Mouse (Mus musculus): Measurements from ENCODE around the gene Bin2. TPM values are rescaled to one million over a fixed set of nuclear protein-coding genes. Genes with fewer than 3 reads are reported as not detected.
A peak's percentile ranks its signal among the peaks of the same experiment; 100 is the strongest.
"Not testable (repeated sequence)": the region's sequence is repeated elsewhere in the genome, so short reads cannot be mapped to it uniquely, and the experiment has no call there.

Bin2 gene
- polyA plus RNA-seq, 1 experiment from 2014 or later = 3.5 TPM

DNA sequence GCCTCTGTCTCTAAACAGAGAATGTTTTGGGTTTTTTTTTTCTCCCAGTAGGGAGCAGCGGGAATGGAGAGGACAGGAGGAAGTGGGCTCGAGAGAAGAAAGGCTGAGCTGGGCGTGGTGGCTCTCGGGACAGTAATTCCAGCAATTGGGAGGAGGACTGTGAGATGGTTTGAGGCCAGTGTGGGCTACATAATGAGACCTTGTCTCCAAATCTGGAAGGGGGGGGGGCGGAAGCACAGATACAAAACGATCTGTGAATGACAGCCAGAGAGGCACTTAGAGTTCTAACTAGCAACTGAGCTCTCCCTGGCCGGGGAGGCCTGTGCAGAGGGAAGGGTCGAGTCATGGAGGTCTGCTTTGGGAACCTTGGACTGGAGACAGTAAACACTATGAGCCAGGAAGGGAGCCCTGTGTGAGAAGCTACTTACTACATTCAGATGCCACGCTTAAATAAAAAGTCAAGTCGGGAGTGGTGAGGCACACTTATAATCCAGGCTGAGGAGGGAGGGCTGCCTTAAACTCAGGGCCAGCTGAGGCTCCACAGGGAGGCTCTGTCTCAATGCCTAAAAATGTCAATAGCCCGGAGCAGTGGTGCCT, 41.5 kb downstream of the Bin2 start:
- Histone ChIP-seq H3K4me1 (0 out of 2 replicates have a peak, but pooled peaks cover 4% of the 10 kb centered on the region), H3K9me3 (no peaks in the 10 kb centered on the region), H3K27me3 (replicated peaks) (no peaks in the 10 kb centered on the region; the same call in 1 of the 2 replicates), H3K27ac (no peak overlapping the region), H3K4me2 (replicated peaks) (0 out of 2 replicates have a peak overlapping the region, but pooled peaks have one; percentile 12), H3K36me3 (no peaks in the 10 kb centered on the region), H3K9ac (no peak overlapping the region), H3K4me3 (no peak overlapping the region)
- no peak for ATAC-seq (ENCODE audit: low FRiP score, low read depth)
- WGBS = 2% methylated on average over 11 of the region's 11 CpGs

DNA sequence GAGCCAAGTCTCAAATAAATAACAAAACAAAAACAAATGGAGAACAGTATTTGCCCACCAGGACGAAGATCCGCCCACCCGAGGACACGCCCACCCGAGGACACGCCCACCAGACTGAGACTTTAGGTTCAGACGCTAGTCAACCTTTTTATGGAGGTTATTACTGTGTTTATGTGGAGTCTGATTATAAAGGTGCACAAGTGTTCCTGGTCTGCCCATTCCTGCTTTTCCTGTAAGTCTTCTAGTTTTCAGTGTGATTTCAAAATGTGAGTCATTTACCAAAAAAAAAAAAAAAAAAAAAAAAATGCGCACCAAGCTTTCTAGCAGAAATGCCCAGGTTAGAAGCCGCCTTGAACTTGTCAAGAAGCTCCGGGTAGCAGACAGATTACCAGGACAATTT, 42.1 kb downstream of the Bin2 start:
- no peak for ATAC-seq (ENCODE audit: low FRiP score, low read depth)
- Histone ChIP-seq H3K4me1 (0 out of 2 replicates have a peak, but pooled peaks cover 4% of the 10 kb centered on the region), H3K27me3 (replicated peaks) (no peaks in the 10 kb centered on the region), H3K9ac (no peak overlapping the region), H3K36me3 (no peaks in the 10 kb centered on the region), H3K4me2 (replicated peaks) (no peak overlapping the region), H3K4me3 (no peak overlapping the region), H3K27ac (no peak overlapping the region), H3K9me3 (no peaks in the 10 kb centered on the region)
- 13% methylated on average over 10 of the region's 10 CpGs for WGBS

DNA sequence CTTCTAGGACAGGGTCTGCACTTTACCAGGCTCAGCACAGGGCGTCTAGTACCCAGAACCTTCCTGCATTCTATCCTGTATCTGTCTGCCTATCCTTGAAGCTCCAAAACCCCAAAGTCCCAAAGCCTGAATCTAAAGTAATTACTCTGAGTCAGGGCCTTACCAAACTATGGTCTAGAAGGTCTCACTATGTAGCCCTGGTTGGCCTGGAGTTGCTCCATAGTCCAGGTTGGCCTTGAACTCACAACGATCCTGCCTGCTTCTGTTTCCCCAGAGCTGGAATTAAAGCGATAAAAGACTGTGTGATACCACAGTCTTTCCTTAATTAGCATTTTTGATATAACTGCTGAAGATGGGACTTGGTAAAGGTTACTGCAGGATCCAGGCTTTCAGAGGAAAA, 44.9 kb downstream of the Bin2 start:
- Histone ChIP-seq H3K27ac (no peak overlapping the region), H3K27me3 (replicated peaks) (no peaks in the 10 kb centered on the region), H3K36me3 (peaks cover 19% of the 10 kb centered on the region), H3K4me3 (no peak overlapping the region), H3K9me3 (no peaks in the 10 kb centered on the region), H3K9ac (no peak overlapping the region), H3K4me1 (0 out of 2 replicates have a peak, but pooled peaks cover 4% of the 10 kb centered on the region), H3K4me2 (replicated peaks) (no peak overlapping the region)
- no peak for ATAC-seq (ENCODE audit: low FRiP score, low read depth)
- 88% methylated on average over 3 of the region's 3 CpGs for WGBS

DNA sequence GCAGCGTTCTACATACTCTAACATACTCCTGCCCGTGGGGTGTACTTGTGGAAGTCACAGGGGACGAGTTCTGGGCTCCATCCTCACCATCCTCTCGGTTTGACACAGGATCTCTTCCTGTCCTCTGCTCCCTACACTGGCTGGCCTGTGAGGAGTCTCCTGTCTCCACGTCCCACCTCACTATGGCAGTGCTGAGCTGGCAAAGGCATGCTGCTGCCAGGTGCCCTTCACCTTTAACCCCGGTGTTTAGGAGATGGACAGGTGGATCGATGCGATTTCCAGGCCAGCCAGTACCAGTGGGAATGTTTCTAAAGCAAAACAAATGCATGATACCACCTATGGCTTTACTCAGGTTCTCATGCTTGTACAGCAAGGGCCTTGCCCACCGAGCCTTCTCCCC, 45.6 kb downstream of the Bin2 start:
- Histone ChIP-seq H3K27ac (no peak overlapping the region), H3K9ac (no peak overlapping the region), H3K27me3 (replicated peaks) (no peaks in the 10 kb centered on the region), H3K4me2 (replicated peaks) (no peak overlapping the region), H3K9me3 (no peaks in the 10 kb centered on the region), H3K4me3 (no peak overlapping the region), H3K36me3 (peaks cover 24% of the 10 kb centered on the region), H3K4me1 (0 out of 2 replicates have a peak, but pooled peaks cover 4% of the 10 kb centered on the region)
- no peak for ATAC-seq (ENCODE audit: low FRiP score, low read depth)
- 91% methylated on average over 9 of the region's 9 CpGs for WGBS

DNA sequence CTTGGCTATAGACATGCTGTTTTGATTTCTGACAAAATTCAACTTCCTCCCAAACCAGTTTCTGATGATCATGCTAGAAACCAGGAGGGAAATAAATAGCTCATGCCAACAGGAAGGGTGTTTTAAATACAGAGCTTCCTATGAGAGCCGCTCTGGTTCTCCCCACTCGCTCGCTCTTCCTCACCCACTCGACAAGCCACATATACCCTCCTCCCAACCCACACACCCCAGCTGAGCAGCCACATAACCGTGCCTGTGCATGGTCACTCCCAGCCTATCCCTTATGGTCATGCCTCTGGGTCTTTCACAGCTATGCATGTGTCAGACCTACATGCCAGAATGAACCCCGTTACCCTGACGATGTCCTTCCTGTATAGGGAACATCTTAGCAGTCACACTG, 47.2 kb downstream of the Bin2 start:
- ATAC-seq (ENCODE audit: low FRiP score, low read depth) = no peak
- WGBS = 91% methylated on average over 7 of the region's 7 CpGs

DNA sequence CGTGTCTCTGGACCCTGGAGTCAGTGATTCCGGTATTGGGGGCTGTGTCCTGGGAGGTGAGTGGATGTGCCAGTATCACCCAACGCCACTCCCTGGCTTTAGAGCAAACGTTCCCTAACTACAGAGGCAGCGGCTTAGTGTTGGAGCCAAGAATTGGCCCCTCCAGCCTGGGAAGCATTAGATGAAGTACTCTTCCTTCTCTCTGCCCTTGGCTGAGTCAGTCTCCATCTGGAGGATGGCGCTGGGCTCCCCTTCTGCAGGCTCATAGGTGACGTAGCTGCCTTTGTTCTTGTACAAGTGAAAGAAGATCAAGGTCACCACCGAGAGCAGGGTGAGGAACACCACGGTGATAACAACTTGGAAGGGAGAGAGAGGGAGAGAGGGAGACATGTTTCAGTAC, 47.7 kb downstream of the Bin2 start:
- peaks cover 38% of the 10 kb centered on the region for H3K36me3 ChIP-seq
- H3K4me3 ChIP-seq; H3K4me1 ChIP-seq; H3K4me2 ChIP-seq (replicated peaks); H3K27ac ChIP-seq; H3K9ac ChIP-seq; H3K27me3 ChIP-seq (replicated peaks); H3K9me3 ChIP-seq; ATAC-seq (ENCODE audit: low FRiP score, low read depth): not testable (repeated sequence)
- 77% methylated on average over 9 of the region's 9 CpGs for WGBS

More for the DNA sequence above, 47.2 kb downstream of the Bin2 start:
- Histone ChIP-seq H3K27ac (no peak overlapping the region), H3K4me2 (replicated peaks) (no peak overlapping the region), H3K27me3 (replicated peaks) (no peaks in the 10 kb centered on the region), H3K4me1 (no peaks in the 10 kb centered on the region), H3K36me3 (peaks cover 38% of the 10 kb centered on the region), H3K4me3 (no peak overlapping the region), H3K9ac (no peak overlapping the region), H3K9me3 (no peaks in the 10 kb centered on the region)

DNA sequence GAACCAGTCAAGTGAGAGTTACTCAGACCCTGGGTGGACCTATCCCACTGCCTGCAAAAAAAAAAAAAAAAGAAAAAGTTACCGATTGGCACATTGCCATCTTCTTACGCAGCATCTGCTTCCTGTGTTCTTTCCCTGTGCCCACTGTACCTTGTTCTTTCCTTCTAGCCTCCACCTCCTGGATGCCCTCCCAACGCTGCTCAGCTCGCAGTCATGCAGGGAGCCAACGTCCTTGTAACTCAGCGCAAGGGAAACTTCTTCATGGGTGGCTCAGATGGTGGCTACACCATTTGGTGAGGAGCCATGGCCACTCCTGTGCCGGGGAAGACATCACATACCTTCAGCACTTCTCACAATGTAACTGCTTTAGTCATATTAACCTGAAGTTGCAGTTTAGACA, 50.2 kb downstream of the Bin2 start:
- no peak overlapping the region for H3K4me3 ChIP-seq
- H3K4me2 ChIP-seq (replicated peaks) = no peak overlapping the region
- H3K27me3 ChIP-seq (replicated peaks) = no peaks in the 10 kb centered on the region
- no peak overlapping the region for H3K27ac ChIP-seq
- WGBS = 90% methylated on average over 7 of the region's 7 CpGs
- H3K9me3 ChIP-seq = no peaks in the 10 kb centered on the region
- no peak for ATAC-seq (ENCODE audit: low FRiP score, low read depth)
- H3K4me1 ChIP-seq = peaks cover 8% of the 10 kb centered on the region
- no peak overlapping the region for H3K9ac ChIP-seq
- H3K36me3 ChIP-seq = peaks cover 38% of the 10 kb centered on the region

DNA sequence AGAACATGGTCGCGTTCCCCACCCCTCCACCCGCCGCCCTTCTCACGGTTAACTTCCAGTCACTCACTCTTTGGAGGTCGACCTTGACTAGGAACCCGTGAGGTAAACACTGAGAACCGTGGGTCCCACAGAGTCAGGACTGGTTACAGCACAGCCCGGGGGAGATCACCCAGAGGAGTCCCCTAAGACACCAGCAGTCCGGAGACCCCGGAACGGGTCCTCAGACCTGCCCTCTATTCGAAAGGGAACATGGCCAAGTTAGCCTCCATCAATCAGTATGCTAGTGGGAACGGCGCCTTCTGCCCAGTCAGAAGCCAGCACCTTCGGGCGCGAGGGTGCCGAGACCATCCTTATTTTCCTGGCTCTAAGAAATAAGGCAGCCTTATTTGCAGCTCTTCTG, 53.1 kb downstream of the Bin2 start:
- Histone ChIP-seq H3K36me3 (peaks cover 33% of the 10 kb centered on the region), H3K4me2 (replicated peaks) (peak overlapping the region; percentile 84), H3K4me1 (peaks cover 12% of the 10 kb centered on the region), H3K9me3 (no peaks in the 10 kb centered on the region), H3K4me3 (peak overlapping the region; percentile 97), H3K27me3 (replicated peaks) (no peaks in the 10 kb centered on the region), H3K27ac (no peak overlapping the region; the same call in 1 of the 2 replicates), H3K9ac (peak overlapping the region; percentile 95)
- under 1% methylated on average over 19 of the region's 19 CpGs for whole genome bisulfite sequencing
- ATAC-seq (ENCODE audit: low FRiP score, low read depth) = peak; percentile 8; the same call in 1 of the 2 replicates

DNA sequence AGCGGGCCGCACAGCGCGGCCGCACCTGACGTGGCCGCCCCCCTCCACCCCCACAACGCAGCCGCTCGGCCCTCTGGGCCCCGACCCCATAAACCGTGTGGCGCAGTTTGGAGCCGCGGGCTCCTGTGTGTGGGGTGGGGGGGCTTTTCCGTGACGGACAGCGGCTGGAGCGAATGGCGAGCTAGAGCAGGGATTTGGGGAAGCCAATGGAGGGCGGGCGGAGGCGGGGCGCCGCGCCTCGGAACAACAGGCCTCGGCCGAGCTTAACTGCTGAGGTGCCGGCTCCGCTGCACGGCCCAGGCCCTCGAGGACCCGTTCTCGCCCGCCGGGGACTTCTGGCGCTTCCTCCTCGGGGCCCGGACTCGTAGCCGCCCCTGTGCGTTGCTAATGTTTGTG, 53.5 kb downstream of the Bin2 start:
- peaks cover 31% of the 10 kb centered on the region for H3K36me3 ChIP-seq
- H3K9ac ChIP-seq = peak overlapping the region; percentile 95
- ATAC-seq (ENCODE audit: low FRiP score, low read depth) = peak; percentile 86
- H3K4me3 ChIP-seq = peak overlapping the region; percentile 97
- H3K4me2 ChIP-seq (replicated peaks) = peak overlapping the region; percentile 84
- no peaks in the 10 kb centered on the region for H3K27me3 ChIP-seq (replicated peaks)
- peaks cover 12% of the 10 kb centered on the region for H3K4me1 ChIP-seq
- no peaks in the 10 kb centered on the region for H3K9me3 ChIP-seq
- H3K27ac ChIP-seq = peak overlapping the region; percentile 95
- under 1% methylated on average over 37 of the region's 43 CpGs for WGBS

DNA sequence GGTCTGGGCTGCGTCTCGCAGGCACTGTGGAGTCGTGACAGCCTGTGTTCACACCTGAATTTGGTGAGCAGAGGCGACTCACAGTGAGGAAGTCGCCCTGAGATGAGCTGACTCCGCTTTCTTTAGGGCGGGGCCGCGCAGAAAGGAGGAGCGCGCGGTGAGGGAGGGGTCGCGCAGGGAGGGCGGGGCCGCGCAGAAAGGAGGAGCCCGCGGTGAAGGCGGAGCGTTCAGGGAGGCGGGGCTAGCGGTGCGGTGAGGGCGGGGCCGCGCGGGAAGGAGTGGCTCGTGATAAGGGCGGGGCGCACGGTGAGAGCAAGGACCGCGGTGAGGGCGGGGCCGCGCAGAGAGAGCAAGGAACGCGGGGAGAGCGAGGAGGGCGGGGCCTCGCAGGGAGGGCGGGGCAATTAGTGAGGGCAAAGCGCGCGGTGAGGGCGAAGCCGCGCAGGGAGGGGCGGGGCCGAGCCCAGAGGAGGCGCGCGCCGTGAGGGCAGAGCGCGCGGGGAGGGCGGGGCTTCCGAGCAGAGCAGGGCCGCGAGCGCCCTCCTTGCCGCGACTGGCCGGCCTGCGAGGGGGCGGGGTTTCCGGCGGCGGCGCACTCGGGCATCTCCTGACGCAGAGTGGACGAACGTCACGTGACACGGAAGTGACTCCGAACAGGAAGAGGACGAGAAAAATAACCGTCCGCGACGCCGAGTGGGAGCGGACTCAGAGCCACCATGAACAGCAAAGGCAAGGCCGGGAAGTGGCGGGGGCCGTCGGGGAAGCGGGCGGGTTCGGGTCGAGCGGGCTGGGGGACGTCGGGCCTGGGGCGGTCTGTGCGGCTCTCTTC, 54.1 kb downstream of the Bin2 start, which contains the start of gene Dazap2:
Gene Dazap2, plus strand, starts transcription at position 354 of the 829 bp plus-strand sequence.
- ATAC-seq (ENCODE audit: low FRiP score, low read depth) = peak; percentile 91
- Histone ChIP-seq H3K27ac (peak within 1 kb of the TSS; percentile 95), H3K36me3 (peaks cover 25% of the 10 kb centered on the region), H3K9me3 (no peaks in the 10 kb centered on the region), H3K4me3 (peak within 1 kb of the TSS; percentile 97), H3K4me2 (replicated peaks) (peak within 1 kb of the TSS; percentile 84), H3K9ac (peak within 1 kb of the TSS; percentile 95), H3K27me3 (replicated peaks) (no peaks in the 10 kb centered on the region), H3K4me1 (peaks cover 12% of the 10 kb centered on the region)
- under 1% methylated on average over 99 of the region's 99 CpGs for WGBS

DNA sequence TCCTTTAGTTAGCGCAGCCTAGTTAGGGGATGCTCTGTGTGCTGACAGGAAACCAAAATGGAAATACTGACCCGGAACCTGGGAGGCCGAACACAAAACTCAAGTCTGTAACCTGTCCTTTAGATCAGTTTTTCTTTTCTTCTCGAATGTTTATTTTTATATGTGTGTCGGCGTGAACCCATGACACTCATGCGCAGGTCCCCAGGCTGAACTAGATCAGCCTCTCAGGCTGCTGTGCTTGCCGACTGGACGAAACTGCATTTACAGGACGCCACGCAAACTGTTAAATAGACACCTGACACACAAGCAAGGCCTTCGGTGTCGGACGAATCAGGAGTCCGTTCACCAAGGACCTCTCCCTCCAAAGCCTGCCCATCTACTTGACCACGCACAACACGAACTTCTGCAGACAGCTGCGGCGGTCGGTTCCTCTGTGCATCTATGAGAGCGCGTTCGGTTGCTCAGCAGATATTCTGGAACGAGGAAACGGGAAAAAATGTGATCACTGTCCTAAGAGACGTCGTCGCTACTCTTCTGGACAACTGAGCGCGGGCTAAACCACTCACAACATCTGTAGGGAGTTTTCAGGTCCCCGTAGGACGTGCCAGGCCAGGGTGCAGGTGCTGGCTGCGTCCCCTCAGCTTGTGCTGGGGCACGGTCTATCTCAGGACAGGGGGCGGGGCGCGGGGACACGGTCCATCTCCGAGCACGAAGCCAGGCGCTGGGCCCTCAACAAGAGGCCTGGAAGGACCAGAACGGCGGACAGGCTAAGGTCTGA, 54.9 kb downstream of the Bin2 start:
- Histone ChIP-seq H3K4me1 (peaks cover 12% of the 10 kb centered on the region), H3K4me2 (replicated peaks) (peak overlapping the region; percentile 84), H3K4me3 (peak overlapping the region; percentile 97), H3K36me3 (peaks cover 18% of the 10 kb centered on the region), H3K27me3 (replicated peaks) (no peaks in the 10 kb centered on the region), H3K9ac (peak overlapping the region; percentile 35), H3K27ac (no peak overlapping the region), H3K9me3 (no peaks in the 10 kb centered on the region)
- 12% methylated on average over 43 of the region's 43 CpGs for WGBS
- no peak for ATAC-seq (ENCODE audit: low FRiP score, low read depth)

DNA sequence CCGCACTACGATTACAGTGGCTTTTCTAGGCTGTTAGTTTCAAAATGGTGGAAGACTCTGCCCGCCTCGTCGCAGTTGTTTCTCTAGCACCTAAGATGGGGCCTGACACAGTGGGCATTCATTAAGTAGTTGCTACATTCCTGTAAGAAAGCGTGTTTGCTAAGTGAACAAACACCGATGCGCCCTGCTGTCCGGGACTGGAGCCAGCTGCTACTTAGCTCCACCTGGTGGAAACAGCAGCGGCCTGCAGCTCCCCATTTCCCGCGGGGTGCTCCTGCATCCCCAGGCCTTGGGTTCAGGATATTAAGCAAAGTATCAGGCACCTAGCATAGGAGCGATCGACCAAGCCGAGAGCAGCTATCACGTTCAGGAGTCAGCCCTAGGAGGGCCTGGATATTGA, 55.8 kb downstream of the Bin2 start:
- no peak for ATAC-seq (ENCODE audit: low FRiP score, low read depth)
- no peak overlapping the region for H3K27ac ChIP-seq
- WGBS = 9% methylated on average over 16 of the region's 16 CpGs
- peak overlapping the region; percentile 48 for H3K4me2 ChIP-seq (replicated peaks)
- no peaks in the 10 kb centered on the region for H3K27me3 ChIP-seq (replicated peaks)
- H3K4me1 ChIP-seq = peaks cover 12% of the 10 kb centered on the region
- no peak overlapping the region for H3K4me3 ChIP-seq
- peaks cover 12% of the 10 kb centered on the region for H3K36me3 ChIP-seq
- no peak overlapping the region for H3K9ac ChIP-seq
- no peaks in the 10 kb centered on the region for H3K9me3 ChIP-seq
